Mouse (Mus musculus): ENCODE results near the gene Olfr644. TPM values are rescaled to one million over a fixed set of nuclear protein-coding genes. Genes with fewer than 3 reads are reported as not detected.

Olfr644 gene
- not detected for total RNA-seq (2021)
- long read RNA-seq, experiment 1 = 0 reads
- long read RNA-seq, experiment 2 = 0 reads

DNA sequence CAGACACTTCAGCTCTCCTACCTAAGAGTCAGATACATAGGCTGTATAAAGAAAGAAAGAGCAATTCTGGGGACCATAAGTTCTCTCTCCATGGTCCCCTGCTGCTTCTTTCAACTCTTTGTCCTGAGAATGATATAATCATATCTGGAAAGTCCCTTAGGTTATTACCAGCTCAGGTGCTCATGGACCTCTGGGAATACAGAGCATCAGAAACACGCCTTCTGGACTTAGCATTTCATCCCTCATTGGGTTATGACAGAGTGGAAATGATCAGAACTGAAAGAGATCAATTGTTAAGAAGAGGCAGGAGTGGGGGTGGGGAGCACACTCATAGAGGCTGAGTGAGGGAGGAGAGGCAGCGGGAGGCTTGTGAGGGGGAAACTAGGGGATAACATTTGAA, at the start of gene Olfr644:
Olfr644 (minus strand) TSS at position 101 of the 400 bp plus-strand sequence.
- no peak for DNase-seq (ENCODE audit: low spot score in 2 of 2)

DNA sequence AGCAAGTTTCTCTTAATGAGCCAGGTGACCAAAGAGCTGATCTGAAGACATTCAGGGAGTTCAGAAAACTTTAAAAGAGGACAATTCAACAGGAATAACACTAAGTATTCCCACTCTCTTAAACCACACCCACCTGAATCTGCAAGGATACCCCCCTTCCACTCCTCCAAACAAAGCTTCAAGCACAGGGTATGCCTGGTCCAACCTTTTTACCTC, 33.0 kb upstream of the Olfr644 start, which contains the start of gene Olfr646:
Olfr646 (plus strand) TSS at position 117 of the 216 bp plus-strand sequence.
- DNase-seq (ENCODE audit: low spot score in 2 of 2) = no peak

DNA sequence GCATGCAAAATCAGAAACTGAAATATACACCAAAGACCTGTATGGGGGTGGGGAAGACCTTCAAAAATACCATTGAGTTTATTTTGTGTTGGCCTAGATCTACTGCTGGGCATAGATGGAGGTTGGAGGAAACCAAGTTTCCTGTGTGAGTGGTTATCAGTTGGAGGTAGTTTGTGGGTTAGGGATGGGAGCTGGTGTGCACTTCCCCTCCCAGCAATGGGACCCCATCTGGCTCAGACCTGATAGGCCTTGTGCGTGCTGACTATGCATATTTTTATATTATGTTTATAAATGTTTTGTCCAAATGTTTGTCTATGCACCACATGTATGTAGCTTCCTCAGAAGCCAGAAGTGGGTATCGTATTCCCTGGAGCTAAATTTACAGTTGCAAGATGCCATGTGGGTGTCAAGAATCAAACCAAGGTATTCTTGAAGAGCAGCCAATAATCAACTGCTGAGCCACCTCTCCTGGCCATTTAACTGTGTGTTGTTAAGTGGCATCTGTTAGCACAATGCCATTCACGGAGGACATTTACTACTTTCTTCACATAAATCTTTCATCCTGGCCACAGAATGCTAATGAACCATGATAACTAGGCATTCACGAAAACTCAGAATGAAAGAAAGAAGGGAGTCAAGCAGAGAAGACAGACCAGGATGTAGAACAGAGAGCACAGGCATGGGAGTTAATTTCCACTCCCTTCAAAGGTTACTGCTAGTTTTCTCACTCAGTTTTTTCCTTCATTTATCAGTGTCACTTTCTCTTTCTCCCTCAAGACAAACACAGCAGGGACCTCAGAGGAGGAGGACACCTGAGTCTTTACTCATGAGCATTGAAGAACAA, 32.5 kb upstream of the Olfr644 start:
- DNase-seq (ENCODE audit: low spot score in 2 of 2) = no peak

DNA sequence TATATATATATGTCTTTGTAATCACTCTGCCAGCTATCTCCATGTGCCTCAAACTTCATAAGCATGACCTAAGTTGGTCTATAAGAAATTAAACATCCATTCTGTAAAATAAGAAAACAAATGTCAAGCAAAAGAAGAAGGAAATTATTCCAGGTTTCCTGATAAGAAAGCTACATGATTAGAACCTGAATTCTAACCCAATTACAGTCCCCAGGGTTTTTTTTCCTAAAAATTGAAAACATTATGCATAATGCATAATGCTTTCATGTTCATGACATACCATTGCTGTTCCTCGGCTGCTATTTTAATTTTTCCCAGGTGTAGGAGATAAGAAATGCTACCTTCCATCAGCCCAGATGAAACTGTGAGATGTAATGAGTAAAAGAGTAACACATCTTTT, 13.7 kb upstream of the Olfr644 start, which contains the start of gene Olfr645:
Olfr645 (minus strand) TSS at position 101 of the 400 bp plus-strand sequence.
- no peak for DNase-seq (ENCODE audit: low spot score in 2 of 2)

DNA sequence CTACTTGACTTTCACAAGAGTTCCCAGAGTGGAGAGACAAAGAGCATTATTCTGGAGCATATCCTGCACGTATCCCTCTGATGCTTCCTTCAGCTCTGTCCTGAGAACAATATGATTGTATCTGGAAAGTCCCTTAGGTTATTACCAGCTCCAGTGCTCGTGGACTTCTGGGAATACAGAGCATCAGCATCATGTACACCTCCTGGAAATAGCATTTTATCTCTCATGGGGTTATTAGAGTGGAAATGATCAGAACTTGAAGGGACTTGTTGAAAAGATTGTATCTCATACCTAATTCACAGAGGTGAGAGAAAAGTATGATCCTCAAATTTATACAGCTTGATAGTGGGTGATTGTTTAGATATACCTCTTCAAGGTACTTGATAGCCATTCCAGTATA, 10.3 kb downstream of the Olfr644 start, which contains the start of gene 4930516K23Rik:
4930516K23Rik (minus strand) TSS at position 101 of the 400 bp plus-strand sequence.
- DNase-seq (ENCODE audit: low spot score in 2 of 2) = no peak

DNA sequence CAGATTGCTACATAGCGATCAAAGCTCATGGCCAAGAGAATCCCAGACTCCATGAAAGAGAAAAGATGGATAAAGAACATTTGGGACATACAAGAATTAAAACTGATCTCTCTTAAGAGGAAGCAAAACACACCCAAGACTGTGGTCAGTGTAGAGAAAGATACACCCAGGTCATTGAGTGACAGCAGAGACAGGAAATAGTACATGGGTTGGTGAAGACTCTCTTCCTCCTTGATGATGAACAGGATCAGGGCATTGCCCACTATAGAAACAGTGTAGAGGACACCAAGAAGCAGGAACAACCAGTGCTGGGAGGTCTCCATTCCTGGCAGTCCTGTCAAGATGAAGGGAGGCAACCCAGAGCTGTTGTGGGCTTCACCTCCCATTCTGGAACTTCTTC, 12.5 kb downstream of the Olfr644 start:
- DNase-seq (ENCODE audit: low spot score in 2 of 2) = no peak

DNA sequence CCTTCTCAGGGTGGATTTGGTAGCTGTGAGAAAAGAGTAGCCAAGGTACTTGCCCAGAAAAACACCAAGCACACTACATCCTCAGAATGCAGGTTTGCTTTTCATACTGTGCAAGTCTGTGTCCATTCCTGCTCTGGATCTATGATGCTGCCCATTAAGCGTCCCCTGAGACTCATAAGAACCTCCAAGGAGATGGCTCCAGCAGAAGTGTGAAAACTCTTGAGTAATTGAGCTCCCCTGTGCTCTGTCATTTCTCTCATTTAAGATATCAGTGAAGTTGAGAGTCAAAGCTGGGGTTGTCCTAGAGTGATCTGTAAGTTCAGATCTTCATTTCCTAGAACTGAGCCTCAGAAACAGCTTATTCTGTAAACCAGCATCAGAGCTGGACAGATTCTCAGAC, 19.1 kb downstream of the Olfr644 start, which contains the start of gene Olfr642:
Olfr642 (minus strand) TSS at position 101 of the 400 bp plus-strand sequence.
- no peak for DNase-seq (ENCODE audit: low spot score in 2 of 2)

DNA sequence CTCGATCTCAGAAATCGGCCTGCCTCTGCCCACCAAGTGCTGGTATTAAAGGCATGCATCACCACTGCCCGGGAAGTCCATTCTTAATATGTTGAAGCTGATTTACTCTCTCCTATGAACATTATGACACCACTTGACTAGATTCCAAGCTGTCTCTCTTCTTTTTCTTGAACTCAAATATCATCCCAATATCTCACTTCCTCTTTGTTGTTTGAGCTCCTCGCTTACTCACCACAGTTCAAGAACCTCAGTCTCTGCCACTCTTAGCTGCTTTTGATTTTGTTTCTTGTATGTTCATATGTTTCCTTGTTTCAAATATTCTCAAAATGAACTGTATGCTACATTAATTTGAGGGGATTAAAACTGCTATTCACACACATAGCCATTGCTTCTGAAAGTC, 20.9 kb downstream of the Olfr644 start:
- DNase-seq (ENCODE audit: low spot score in 2 of 2) = no peak

DNA sequence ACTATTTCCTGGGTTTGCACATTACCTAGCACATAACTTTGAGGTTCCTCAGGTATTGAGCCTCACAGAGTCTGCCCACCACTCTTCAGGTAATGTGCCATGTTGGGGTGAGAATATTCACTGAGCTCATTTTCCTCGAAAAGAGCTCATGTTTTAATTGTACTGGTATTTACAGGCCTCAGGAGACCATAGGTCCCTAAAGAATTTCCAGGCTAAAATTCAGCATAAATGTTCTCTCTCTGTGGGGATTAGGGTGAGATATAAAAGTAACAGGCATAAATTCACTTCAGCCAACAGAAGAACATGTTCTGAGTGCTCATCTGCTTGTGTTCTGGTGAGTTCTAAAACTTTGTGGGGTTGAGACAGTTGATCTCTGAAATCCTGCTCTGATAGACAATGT, 36.5 kb downstream of the Olfr644 start, which contains the start of gene Olfr641:
Olfr641 (plus strand) TSS at position 301 of the 400 bp plus-strand sequence.
- DNase-seq (ENCODE audit: low spot score in 2 of 2) = no peak

DNA sequence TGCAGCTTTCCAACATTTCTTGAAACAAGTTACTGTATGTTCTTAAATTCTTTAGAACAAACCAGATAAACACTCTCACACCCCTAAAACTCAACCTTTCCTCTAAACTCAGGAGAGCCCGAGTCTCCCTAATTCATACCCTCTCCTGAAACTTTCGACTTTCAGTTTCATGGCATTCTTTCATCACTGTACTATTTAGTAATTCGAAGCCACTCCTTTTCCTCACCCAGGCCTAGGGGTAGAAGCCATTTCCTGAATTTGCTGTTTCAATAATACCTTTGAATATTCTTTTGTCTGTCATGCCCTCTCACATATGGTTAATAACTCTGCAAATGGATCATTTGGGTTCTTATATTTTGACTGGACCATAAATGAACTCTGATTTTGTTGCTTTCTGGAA, 44.7 kb downstream of the Olfr644 start:
- no peak for DNase-seq (ENCODE audit: low spot score in 2 of 2)

DNA sequence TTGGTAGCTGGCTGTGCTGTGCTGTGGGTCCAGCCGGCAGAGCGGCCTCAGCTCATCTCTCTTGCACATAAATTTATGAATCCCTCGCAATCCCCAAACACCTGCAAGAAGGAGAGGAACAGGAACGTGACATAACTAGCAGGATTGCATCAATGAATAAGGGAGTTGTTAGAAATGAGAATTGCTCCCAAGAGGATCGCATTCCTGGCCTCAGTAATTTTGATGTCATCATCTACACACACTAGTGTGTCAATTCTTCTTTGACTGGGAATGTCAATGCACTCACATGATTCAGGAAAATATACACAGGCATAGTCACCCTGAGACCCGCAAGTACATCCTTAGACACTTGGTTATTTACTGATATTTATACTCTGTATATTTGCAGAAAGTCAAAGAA, 46.2 kb downstream of the Olfr644 start, which contains the start of gene Olfr640:
Olfr640 (minus strand) TSS at position 101 of the 400 bp plus-strand sequence.
- DNase-seq (ENCODE audit: low spot score in 2 of 2) = no peak

DNA sequence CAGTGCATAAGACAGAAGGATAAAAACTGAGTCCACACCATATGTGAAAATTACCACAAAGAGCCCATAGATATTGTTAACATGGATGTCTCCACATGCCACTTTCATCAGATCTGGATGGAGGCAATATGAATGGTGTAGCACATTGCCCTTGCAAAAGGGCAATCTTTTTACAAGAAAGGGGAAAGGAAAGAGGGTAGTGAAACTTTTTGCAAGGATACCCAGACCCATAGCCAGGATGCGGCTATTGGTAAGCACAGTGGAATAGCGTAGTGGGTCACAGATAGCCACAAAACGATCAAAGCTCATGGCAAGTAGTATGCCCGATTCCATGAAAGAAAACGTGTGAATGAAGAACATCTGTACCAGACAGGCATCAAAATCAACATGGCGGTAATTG, 50.0 kb downstream of the Olfr644 start:
- DNase-seq (ENCODE audit: low spot score in 2 of 2) = no peak

DNA sequence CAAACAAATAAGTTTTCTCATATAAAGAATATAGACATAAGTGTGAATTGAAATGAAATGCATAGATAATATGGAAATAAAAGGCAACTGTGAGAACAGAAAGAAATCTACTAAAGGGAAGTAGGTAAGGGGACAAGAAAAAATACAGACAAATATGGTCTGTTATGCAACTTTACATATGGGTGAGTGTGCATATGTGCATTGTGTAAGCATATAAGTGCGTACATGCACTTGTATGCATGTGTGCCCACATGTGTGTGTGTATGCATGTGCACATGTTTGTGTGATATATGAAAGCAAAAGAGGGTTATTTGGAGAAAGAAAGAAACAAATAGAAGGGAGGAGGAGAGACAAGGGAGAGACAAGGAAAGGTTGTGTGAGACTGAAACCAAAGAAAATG, 52.7 kb downstream of the Olfr644 start:
- DNase-seq (ENCODE audit: low spot score in 2 of 2) = no peak

DNA sequence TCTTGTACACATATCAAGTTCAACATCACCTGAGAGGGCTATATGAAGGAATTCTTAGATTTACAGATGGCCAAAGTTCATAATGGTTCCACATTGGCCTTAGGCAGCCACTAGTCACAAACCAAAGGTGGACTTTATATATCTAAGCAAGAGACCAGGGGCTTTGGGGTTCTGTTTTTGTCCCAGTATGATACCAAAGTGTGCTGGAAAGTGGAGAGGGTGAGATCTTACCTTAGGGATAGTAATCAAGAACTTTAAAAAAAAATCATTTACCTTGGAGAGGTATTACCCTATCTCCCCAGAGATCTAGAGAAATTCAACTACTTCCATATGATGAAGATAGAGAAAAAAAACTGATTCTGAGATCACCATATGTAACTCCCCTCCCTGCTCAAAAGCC, 54.5 kb downstream of the Olfr644 start, which contains the start of gene Olfr639:
Olfr639 (minus strand) TSS at position 101 of the 400 bp plus-strand sequence.
- no peak for DNase-seq (ENCODE audit: low spot score in 2 of 2)

Other genes with a start within 250 kb of the Olfr644 start
- 100 to 1,000 TPM; 289 to 541 TPM for gene Hbb-bs, start 243.8 kb downstream of the Olfr644 start, total RNA-seq (2021)
- not detected for gene Hbb-bh2, start 231.3 kb downstream of the Olfr644 start, total RNA-seq (2021)
- not detected for gene Hbb-bh1, start 228.7 kb downstream of the Olfr644 start, total RNA-seq (2021)
- not detected for gene Hbb-y, start 218.7 kb downstream of the Olfr644 start, total RNA-seq (2021)
- not detected for gene Olfr66, start 185.6 kb downstream of the Olfr644 start, total RNA-seq (2021)
- gene Olfr64, start 177.4 kb downstream of the Olfr644 start, total RNA-seq (2021) = not detected
- gene Olfr65, start 168.4 kb downstream of the Olfr644 start, total RNA-seq (2021) = not detected
- not detected for gene Olfr631, start 143.0 kb downstream of the Olfr644 start, total RNA-seq (2021)
- gene Olfr632, start 137.5 kb downstream of the Olfr644 start, total RNA-seq (2021) = not detected
- gene Olfr633, start 127.4 kb downstream of the Olfr644 start, total RNA-seq (2021) = not detected
- gene Olfr635, start 100.7 kb downstream of the Olfr644 start, total RNA-seq (2021) = under 1 TPM in 1 of 2 experiments, not detected in 1; 0.03 TPM
- gene Olfr638, start 73.1 kb downstream of the Olfr644 start, total RNA-seq (2021) = not detected
- gene Olfr639, start 54.6 kb downstream of the Olfr644 start, total RNA-seq (2021) = under 1 TPM; 0.03 to 0.05 TPM
- not detected for gene Olfr640, start 46.3 kb downstream of the Olfr644 start, total RNA-seq (2021)
- not detected for gene Olfr641, start 36.4 kb downstream of the Olfr644 start, total RNA-seq (2021)
- gene Olfr642, start 19.2 kb downstream of the Olfr644 start, total RNA-seq (2021) = not detected
- not detected for gene 4930516K23Rik, start 10.4 kb downstream of the Olfr644 start, total RNA-seq (2021)
- gene Olfr645, start 13.6 kb upstream of the Olfr644 start, total RNA-seq (2021) = not detected
- gene Olfr646, start 33.0 kb upstream of the Olfr644 start, total RNA-seq (2021) = not detected
- not detected for gene Ubqln5, start 58.0 kb upstream of the Olfr644 start, total RNA-seq (2021)
- not detected for gene Olfr643, start 65.5 kb upstream of the Olfr644 start, total RNA-seq (2021)
- not detected for gene Ubqln3, start 71.4 kb upstream of the Olfr644 start, total RNA-seq (2021)
- not detected for gene Ubqlnl, start 78.7 kb upstream of the Olfr644 start, total RNA-seq (2021)
- gene Olfm5, start 93.0 kb upstream of the Olfr644 start, total RNA-seq (2021) = not detected
- gene Olfr648, start 111.5 kb upstream of the Olfr644 start, total RNA-seq (2021) = not detected
- not detected for gene Olfr649, start 124.1 kb upstream of the Olfr644 start, total RNA-seq (2021)
- 1 to 10 TPM in 1 of 2 experiments, under 1 TPM in 1; 0.57 to 1.3 TPM for gene Trim6, start 146.9 kb upstream of the Olfr644 start, total RNA-seq (2021)
- 1 to 10 TPM; 1.8 to 2.0 TPM for gene Trim34a, start 172.6 kb upstream of the Olfr644 start, total RNA-seq (2021)
- gene Trim5, start 216.2 kb upstream of the Olfr644 start, total RNA-seq (2021) = 1 to 10 TPM in 1 of 2 experiments, under 1 TPM in 1; 0.98 to 1.5 TPM
- 1 to 10 TPM; 4.5 to 5.4 TPM for gene Trim12a, start 243.6 kb upstream of the Olfr644 start, total RNA-seq (2021)

All from gastrocnemius, postnatal 4 days (tissue).